Mouse (Mus musculus): Measurements from ENCODE around the gene Ptprs. TPM values are rescaled to one million over a fixed set of nuclear protein-coding genes. Genes with fewer than 3 reads are reported as not detected.

Gene Ptprs
- polyA plus RNA-seq, 1 experiment from 2014 or later = 95.6 TPM

DNA sequence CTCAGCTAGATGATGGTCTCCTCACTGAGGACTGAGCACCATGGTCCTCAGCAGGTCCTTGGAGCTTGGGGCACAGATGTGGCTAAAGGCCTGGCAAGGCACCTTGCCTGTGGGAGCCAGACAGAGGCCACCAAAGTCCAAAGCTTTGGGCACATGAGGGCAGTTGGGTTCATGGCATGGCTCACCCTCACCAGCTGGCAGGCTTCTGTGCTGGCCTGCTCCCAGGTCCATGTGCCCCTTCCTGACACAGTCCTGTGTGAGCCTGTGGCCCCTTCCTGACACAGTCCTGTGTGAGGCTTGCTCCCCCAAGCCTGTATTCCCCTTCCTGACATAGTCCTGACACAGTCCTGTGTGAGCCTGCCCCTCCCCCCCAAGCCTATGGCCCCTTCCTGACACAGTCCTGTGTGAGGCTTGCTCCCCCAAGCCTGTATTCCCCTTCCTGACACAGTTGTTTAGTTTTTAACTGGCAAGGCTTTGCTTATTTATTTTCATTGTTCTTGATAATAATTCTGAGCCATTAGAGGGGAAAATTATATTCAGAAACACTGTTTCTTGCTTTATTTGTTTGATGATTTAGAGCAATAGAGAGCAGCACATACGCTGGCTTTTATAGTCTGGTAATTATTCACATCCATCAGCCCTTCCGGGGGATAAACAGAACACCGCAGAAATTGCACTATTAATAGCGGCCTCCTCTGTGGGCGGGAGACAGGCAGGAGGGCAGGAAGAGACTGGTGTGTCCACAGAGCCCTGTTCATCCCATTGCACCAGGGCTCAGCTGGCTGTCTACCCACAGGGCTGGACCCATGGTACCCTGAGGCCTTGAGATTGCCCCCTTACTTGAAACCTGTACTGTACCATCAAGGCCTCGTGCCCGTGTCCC is 110.3 kb downstream of the Ptprs start:
- ATAC-seq (replicated peaks; ENCODE audit: low FRiP score) = peak; percentile 28; the same call in 1 of the 2 replicates
- no peaks in the 10 kb centered on the region for H3K27me3 ChIP-seq
- 43% methylated on average over 7 of the region's 7 CpGs for WGBS
- peaks cover 22% of the 10 kb centered on the region for H3K4me1 ChIP-seq
- peaks cover 46% of the 10 kb centered on the region for H3K36me3 ChIP-seq
- no peak overlapping the region for H3K4me2 ChIP-seq
- H3K27ac ChIP-seq = peak overlapping the region; percentile 73
- H3K4me3 ChIP-seq (replicated peaks) = no peak overlapping the region
- H3K9ac ChIP-seq = no peak overlapping the region
- no peaks in the 10 kb centered on the region for H3K9me3 ChIP-seq (replicated peaks)

Small RNAs within 50 kb of the gene (microRNA-seq; reads per million reads assigned to microRNA genes)
- 0.59 reads per million for gene Mir6977

Other genes starting within 250 kb of the Ptprs start
- gene Fem1a, start 219.7 kb downstream of the Ptprs start, polyA plus RNA-seq (2015; fragmentation: Nextera tagmentation; extraction: Ambion mirVana) = 13.1 TPM in 2 replicates
- gene Ticam1, start 199.7 kb downstream of the Ptprs start, polyA plus RNA-seq (2015; fragmentation: Nextera tagmentation; extraction: Ambion mirVana) = 6.0 and 6.2 TPM in 2 replicates
- gene Plin3, start 183.6 kb downstream of the Ptprs start, polyA plus RNA-seq (2015; fragmentation: Nextera tagmentation; extraction: Ambion mirVana) = 68.9 and 77.4 TPM in 2 replicates
- 0.31 TPM in 1 of 2 replicates, not detected in the other for gene Arrdc5, start 176.2 kb downstream of the Ptprs start, polyA plus RNA-seq (2015; fragmentation: Nextera tagmentation; extraction: Ambion mirVana)
- 162 and 175 TPM in 2 replicates for gene Uhrf1, start 173.2 kb downstream of the Ptprs start, polyA plus RNA-seq (2015; fragmentation: Nextera tagmentation; extraction: Ambion mirVana)
- 32.3 and 34.3 TPM in 2 replicates for gene Kdm4b, start 150.4 kb downstream of the Ptprs start, polyA plus RNA-seq (2015; fragmentation: Nextera tagmentation; extraction: Ambion mirVana)
- gene Znrf4, start 35.9 kb upstream of the Ptprs start, polyA plus RNA-seq (2015; fragmentation: Nextera tagmentation; extraction: Ambion mirVana) = not detected in 2 replicates
- 1.2 and 1.4 TPM in 2 replicates for gene Gm20219, start 77.9 kb upstream of the Ptprs start, polyA plus RNA-seq (2015; fragmentation: Nextera tagmentation; extraction: Ambion mirVana)
- gene Safb2, start 108.1 kb upstream of the Ptprs start, polyA plus RNA-seq (2015; fragmentation: Nextera tagmentation; extraction: Ambion mirVana) = 89.5 and 92.4 TPM in 2 replicates
- 109 and 125 TPM in 2 replicates for gene Safb, start 108.3 kb upstream of the Ptprs start, polyA plus RNA-seq (2015; fragmentation: Nextera tagmentation; extraction: Ambion mirVana)
- 239 and 249 TPM in 2 replicates for gene 2410015M20Rik, start 133.3 kb upstream of the Ptprs start, polyA plus RNA-seq (2015; fragmentation: Nextera tagmentation; extraction: Ambion mirVana)
- 1,888 and 2,013 TPM in 2 replicates for gene Rpl36, start 136.9 kb upstream of the Ptprs start, polyA plus RNA-seq (2015; fragmentation: Nextera tagmentation; extraction: Ambion mirVana)
- 59.7 and 63.8 TPM in 2 replicates for gene Lonp1, start 150.4 kb upstream of the Ptprs start, polyA plus RNA-seq (2015; fragmentation: Nextera tagmentation; extraction: Ambion mirVana)
- gene Catsperd, start 151.7 kb upstream of the Ptprs start, polyA plus RNA-seq (2015; fragmentation: Nextera tagmentation; extraction: Ambion mirVana) = 0.59 and 0.93 TPM in 2 replicates
- gene Ranbp3, start 196.8 kb upstream of the Ptprs start, polyA plus RNA-seq (2015; fragmentation: Nextera tagmentation; extraction: Ambion mirVana) = 87.9 and 99.2 TPM in 2 replicates
- gene Ndufa11, start 241.3 kb upstream of the Ptprs start, polyA plus RNA-seq (2015; fragmentation: Nextera tagmentation; extraction: Ambion mirVana) = 470 and 471 TPM in 2 replicates
- gene Vmac, start 241.5 kb upstream of the Ptprs start, polyA plus RNA-seq (2015; fragmentation: Nextera tagmentation; extraction: Ambion mirVana) = 15.6 and 19.5 TPM in 2 replicates

All from kidney, embryonic 15.5 days (tissue).